18 mouse cellular contexts compared by ENCODE assay signal in the genomic region with DNA sequence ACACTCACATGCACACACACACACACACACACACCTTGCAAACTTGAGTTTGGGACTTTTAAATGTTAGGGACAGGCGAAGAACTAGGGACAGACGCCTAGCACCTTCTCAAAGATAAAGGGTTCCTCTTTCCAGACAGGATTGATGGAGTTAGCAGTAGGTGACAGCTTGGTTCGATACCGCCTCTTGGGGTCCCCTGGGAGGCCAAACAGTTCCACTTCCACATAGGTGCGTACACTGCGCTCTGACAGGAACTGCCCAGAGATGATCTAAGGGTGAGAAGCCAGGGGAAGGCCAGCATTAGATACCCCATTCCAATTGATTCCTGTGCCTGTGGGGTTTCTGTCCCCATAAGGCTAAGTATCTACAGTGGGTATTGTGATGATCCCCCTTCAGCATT. TPM values are rescaled to one million over a fixed set of nuclear protein-coding genes. Genes with fewer than 3 reads are reported as not detected.
"Had no signal": no experiment of that assay in that cellular context is flagged by ENCODE, and none has a peak within 500 bp of the region (broad histone marks: within the 10 kb centered on the region; RNA-seq: fewer than 3 reads in every experiment).

No protein-coding gene starts in this region.

- H3K4me2 ChIP-seq: limb, embryonic 15.5 days; liver, embryonic 13.5 days; lung, embryonic 15.5 days; midbrain, embryonic 13.5 days; neural tube, embryonic 15.5 days; stomach, embryonic 15.5 days had no signal

- H3K4me3 ChIP-seq: limb, embryonic 15.5 days; liver, embryonic 13.5 days; lung, embryonic 15.5 days; midbrain, embryonic 13.5 days; myocyte; neural tube, embryonic 15.5 days; stomach, embryonic 15.5 days had no signal

- H3K9me3 ChIP-seq: limb, embryonic 15.5 days; liver, embryonic 13.5 days; lung, embryonic 15.5 days; midbrain, embryonic 13.5 days; neural tube, embryonic 15.5 days; stomach, embryonic 15.5 days had no signal

- H3K27ac ChIP-seq: kidney, postnatal 0 days; limb, embryonic 15.5 days; liver, embryonic 13.5 days; lung, embryonic 15.5 days; macrophage; midbrain, embryonic 13.5 days; neural tube, embryonic 15.5 days; stomach, embryonic 15.5 days had no signal

- DNase-seq: kidney, adult 9 months; kidney, postnatal 36 days; liver, embryonic 13.5 days; liver, postnatal 0 days; lung, postnatal 14 days; thymus, adult 2 months had no signal

- ATAC-seq: inflammation-experienced regulatory T-cells, adult 6 months; intestine, postnatal 0 days; liver, postnatal 0 days had no signal

- H3K36me3 ChIP-seq: limb, embryonic 15.5 days; lung, embryonic 15.5 days; midbrain, embryonic 13.5 days; neural tube, embryonic 15.5 days; stomach, embryonic 15.5 days had no signal

- H3K9ac ChIP-seq: limb, embryonic 15.5 days; liver, embryonic 13.5 days; liver, postnatal 0 days; lung, embryonic 15.5 days; midbrain, embryonic 13.5 days; neural tube, embryonic 15.5 days; stomach, embryonic 15.5 days had no signal

RNA-seq across cellular contexts. Expression of gene Ankrd63, which starts 9.9 kb away (rescaled TPM):
- polyA plus RNA-seq: inflammation-experienced regulatory T-cells, adult 6 months; limb, embryonic 11.5 days; liver, embryonic 13.5 days; macrophage; neural tube, embryonic 11.5 days; neural tube, embryonic 15.5 days had no signal

RNA-seq across cellular contexts. Expression of gene Plcb2, which starts 14.6 kb away (rescaled TPM):
- polyA plus RNA-seq: myocyte had no signal

RNA-seq across cellular contexts. Expression of gene Pak6, which starts 50.5 kb away (rescaled TPM):
- polyA plus RNA-seq: macrophage had no signal
